Mouse (Mus musculus): Measurements from ENCODE around the gene Pld1.
A peak's percentile ranks its signal among the peaks of the same experiment; 100 is the strongest.

Pld1 gene

DNA sequence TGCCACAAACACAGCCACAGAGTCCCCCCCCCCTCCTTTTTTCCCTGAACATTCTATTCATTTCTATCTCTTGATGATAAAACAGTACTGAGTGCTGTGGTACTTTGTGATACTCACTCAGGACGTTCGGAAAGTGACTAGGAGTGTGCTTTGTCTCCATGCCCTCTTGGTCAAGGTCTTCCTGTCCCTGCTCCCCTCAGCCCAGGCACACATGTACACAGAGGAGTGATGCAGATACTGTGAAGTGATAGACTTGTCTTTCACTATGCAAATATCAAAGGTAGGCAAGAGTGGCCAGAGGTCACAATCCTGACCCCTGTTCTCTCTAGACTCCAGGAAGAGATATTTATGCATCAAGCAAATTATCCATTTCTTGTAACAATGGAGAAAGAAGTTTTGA is 31.2 kb upstream of the Pld1 start:
- TF ChIP-seq NANOG (IDR thresholded peaks at IDR 0.05; ENCODE audit: borderline replicate concordance, low read length) = no peak
- TF ChIP-seq CTCF (conservative IDR thresholded peaks at IDR 0.05; ENCODE audit: low read length) = no peak
- no peak for TF ChIP-seq POU5F1 (IDR thresholded peaks at IDR 0.05; ENCODE audit: borderline replicate concordance, low read length)
- H3K9me3 ChIP-seq (ENCODE audit: low read length) = peaks cover 7% of the 10 kb centered on the region; the same call in 1 of the 2 replicates
- no peak overlapping the region for H3K4me3 ChIP-seq (replicated peaks; ENCODE audit: low read length)
- no peaks in the 10 kb centered on the region for H3K4me1 ChIP-seq (replicated peaks; ENCODE audit: low read depth, low read length)
- 0 out of 2 replicates have a peak, but pooled peaks cover 8% of the 10 kb centered on the region for H3K27me3 ChIP-seq (ENCODE audit: insufficient read depth, low read length)
- H3K36me3 ChIP-seq (ENCODE audit: insufficient read depth, low read length) = no peaks in the 10 kb centered on the region

DNA sequence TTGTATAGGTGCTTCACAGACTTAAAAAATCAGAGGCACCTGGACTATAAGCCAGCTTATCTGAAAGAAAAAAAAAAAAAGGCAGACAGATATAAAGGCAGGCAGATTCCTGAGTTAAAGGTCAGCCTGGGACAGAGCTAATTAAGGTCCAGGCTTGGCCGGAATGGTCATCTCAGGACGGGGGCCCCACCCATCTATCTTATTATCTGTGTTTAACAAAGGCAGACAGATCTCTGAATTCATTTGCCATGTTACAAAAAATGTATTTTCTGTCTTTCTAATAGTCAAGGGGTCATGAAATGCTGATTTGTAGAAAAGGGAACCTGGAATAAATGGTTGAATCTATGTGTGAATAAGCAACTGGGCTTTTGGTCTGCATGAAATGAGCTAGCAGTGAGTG is 30.2 kb upstream of the Pld1 start:
- Histone ChIP-seq H3K27me3 (ENCODE audit: insufficient read depth, low read length) (0 out of 2 replicates have a peak, but pooled peaks cover 2% of the 10 kb centered on the region), H3K36me3 (ENCODE audit: insufficient read depth, low read length) (no peaks in the 10 kb centered on the region), H3K4me3 (replicated peaks; ENCODE audit: low read length) (no peak overlapping the region), H3K9me3 (ENCODE audit: low read length) (peaks cover 7% of the 10 kb centered on the region; the same call in 1 of the 2 replicates), H3K4me1 (replicated peaks; ENCODE audit: low read depth, low read length) (no peaks in the 10 kb centered on the region)
- TF ChIP-seq POU5F1 (IDR thresholded peaks at IDR 0.05; ENCODE audit: borderline replicate concordance, low read length) = no peak

DNA sequence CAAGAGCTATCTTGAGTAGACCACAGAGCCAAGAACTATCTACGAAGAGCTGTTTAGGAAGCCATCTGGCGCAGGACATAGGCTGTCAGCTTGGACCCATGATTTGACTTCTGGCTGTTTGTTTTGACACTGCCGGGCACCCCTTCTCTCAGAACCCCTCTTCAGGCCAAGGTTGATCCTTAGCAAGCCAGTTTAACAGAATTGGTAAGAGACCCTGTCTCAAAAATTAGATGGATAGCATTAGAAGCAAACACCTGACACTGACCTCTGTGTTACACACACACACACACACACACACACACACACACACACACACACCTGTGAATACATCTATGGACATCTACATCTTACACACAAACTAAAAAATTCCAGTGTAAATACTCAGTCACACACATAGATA is 29.5 kb upstream of the Pld1 start:
- Histone ChIP-seq H3K36me3 (ENCODE audit: insufficient read depth, low read length) (no peaks in the 10 kb centered on the region), H3K4me1 (replicated peaks; ENCODE audit: low read depth, low read length) (no peaks in the 10 kb centered on the region), H3K27me3 (ENCODE audit: insufficient read depth, low read length) (no peaks in the 10 kb centered on the region), H3K4me3 (replicated peaks; ENCODE audit: low read length) (no peak overlapping the region), H3K9me3 (ENCODE audit: low read length) (peaks cover 7% of the 10 kb centered on the region; the same call in 1 of the 2 replicates)
- TF ChIP-seq NANOG (IDR thresholded peaks at IDR 0.05; ENCODE audit: borderline replicate concordance, low read length) = no peak
- TF ChIP-seq CTCF (conservative IDR thresholded peaks at IDR 0.05; ENCODE audit: low read length) = no peak
- no peak for TF ChIP-seq POU5F1 (IDR thresholded peaks at IDR 0.05; ENCODE audit: borderline replicate concordance, low read length)

DNA sequence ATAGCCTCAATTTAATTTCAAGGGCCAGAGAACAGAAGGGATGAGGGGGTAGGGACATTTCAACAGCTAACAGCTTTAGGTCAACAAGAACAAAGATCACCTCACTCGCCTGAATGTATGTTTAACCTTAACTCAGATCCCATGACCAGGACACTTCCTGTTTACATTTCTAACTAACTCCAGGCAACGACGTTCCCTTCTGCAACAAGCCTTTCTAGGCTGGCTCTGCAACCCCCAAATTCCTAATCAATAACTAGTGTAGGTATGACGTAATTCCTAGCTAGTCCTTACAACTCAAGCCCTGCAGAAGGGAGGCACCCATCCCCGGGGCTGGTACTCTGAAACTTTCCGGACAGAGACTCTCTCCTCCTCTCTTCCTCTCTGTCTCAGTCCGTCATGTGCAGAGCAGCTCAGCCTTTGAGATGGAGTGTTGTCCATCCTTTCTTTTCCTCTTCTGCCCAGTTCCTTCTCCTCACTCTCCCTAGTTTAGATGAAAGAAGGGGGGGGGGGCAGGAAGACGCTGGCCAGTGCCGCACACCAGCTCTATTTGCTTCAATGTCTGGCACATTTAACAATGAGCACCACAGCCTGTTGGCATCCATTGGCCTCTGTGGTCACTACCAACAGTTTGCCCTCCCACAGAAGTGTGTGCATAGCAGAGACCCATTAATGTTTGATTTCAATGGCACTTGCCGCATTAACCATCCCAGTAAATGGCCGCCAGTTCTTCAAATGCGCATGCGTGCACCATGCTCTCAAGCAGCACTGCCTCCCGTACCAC is 19.6 kb upstream of the Pld1 start:
- H3K4me3 ChIP-seq (replicated peaks; ENCODE audit: low read length) = no peak overlapping the region
- H3K36me3 ChIP-seq (ENCODE audit: insufficient read depth, low read length) = no peaks in the 10 kb centered on the region
- H3K9me3 ChIP-seq (ENCODE audit: low read length) = peaks cover 36% of the 10 kb centered on the region
- no peaks in the 10 kb centered on the region for H3K4me1 ChIP-seq (replicated peaks; ENCODE audit: low read depth, low read length)
- TF ChIP-seq CTCF (conservative IDR thresholded peaks at IDR 0.05; ENCODE audit: low read length) (no peak), POU5F1 (IDR thresholded peaks at IDR 0.05; ENCODE audit: borderline replicate concordance, low read length) (peak; percentile 48; the same call in 1 of the 2 replicates)
- H3K27me3 ChIP-seq (ENCODE audit: insufficient read depth, low read length) = no peaks in the 10 kb centered on the region

DNA sequence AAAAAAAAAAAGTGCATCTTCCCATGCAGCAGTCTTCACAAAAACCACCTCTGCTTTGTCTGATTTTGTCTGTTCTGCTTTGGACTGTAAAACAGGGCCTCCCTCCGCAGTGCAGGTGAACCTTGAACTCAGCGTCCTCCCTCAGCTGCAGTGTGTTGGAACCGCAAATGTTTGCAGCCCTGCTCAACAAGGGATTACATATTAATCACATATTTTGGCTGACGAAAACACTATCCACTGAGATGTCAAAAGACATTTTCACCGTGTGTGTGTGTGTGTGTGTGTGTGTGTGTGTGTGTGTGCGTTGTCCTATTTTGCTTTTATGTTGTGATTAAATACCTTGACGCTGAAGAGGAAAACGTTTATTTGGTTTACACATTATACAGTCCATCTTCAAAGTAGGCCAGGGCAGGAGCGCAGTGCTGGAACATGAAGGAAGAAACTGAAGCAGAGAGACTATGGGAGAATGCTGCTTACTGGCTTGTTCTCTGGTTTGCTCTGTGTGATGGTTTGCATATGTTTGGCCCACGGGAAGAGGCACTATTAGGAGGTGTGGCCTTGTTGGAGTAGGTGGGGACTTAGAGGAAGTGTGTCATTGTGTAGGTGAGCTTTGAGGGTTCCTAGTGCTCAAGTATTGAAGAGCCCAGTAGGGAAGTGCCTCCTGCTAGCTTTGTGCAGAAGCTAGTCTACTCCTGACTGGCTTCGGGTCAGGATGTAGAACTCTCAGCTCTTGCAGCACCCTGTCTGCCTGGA is 17.1 kb upstream of the Pld1 start:
- Histone ChIP-seq H3K27me3 (ENCODE audit: insufficient read depth, low read length) (no peaks in the 10 kb centered on the region), H3K9me3 (ENCODE audit: low read length) (peaks cover 36% of the 10 kb centered on the region), H3K36me3 (ENCODE audit: insufficient read depth, low read length) (no peaks in the 10 kb centered on the region), H3K4me1 (replicated peaks; ENCODE audit: low read depth, low read length) (no peaks in the 10 kb centered on the region), H3K4me3 (replicated peaks; ENCODE audit: low read length) (no peak overlapping the region)
- TF ChIP-seq POU5F1 (IDR thresholded peaks at IDR 0.05; ENCODE audit: borderline replicate concordance, low read length) (no peak), CTCF (conservative IDR thresholded peaks at IDR 0.05; ENCODE audit: low read length) (no peak), NANOG (IDR thresholded peaks at IDR 0.05; ENCODE audit: borderline replicate concordance, low read length) (no peak)

DNA sequence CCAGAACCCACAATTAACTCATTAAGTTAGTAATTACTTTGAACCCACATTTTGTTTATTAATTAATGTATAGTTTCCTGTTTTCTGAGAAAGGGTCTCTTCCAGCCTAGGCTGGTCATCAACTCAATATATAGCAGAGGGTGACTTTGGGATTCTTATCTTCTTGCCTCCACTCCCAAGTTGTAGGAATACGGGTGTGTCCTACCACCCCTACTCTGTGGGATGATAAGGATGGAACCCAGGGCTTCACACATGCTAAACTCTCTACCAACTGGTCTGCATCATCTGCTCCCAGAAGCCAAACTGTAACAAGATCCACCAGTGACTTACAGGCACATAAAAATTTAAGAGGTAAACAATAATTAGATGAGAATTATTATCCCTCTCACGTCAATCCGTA is 14.5 kb upstream of the Pld1 start:
- Histone ChIP-seq H3K4me3 (replicated peaks; ENCODE audit: low read length) (no peak overlapping the region), H3K27me3 (ENCODE audit: insufficient read depth, low read length) (no peaks in the 10 kb centered on the region), H3K9me3 (ENCODE audit: low read length) (peaks cover 21% of the 10 kb centered on the region), H3K36me3 (ENCODE audit: insufficient read depth, low read length) (no peaks in the 10 kb centered on the region), H3K4me1 (replicated peaks; ENCODE audit: low read depth, low read length) (no peaks in the 10 kb centered on the region)
- TF ChIP-seq CTCF (conservative IDR thresholded peaks at IDR 0.05; ENCODE audit: low read length) = no peak
- TF ChIP-seq NANOG (IDR thresholded peaks at IDR 0.05; ENCODE audit: borderline replicate concordance, low read length) = no peak
- TF ChIP-seq POU5F1 (IDR thresholded peaks at IDR 0.05; ENCODE audit: borderline replicate concordance, low read length) = no peak

DNA sequence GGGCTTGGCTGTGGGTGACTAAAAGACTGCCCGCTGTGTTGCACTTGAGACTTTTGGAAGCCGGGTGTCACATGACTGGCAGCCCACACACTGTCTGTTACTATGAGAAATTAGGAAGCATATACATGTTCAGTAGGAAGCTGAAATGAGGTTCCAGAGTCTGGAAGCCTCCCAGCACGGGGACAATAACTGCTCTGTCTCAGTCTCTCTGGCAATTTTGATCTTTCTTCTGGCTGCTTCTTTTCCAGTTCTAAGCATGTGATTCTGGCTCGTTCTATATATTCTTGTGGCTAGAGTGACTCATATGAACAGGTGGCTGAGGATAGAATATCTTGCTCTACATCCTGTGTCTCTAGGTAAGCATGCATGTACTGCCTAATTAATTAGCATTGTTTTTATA is 9.3 kb upstream of the Pld1 start:
- Histone ChIP-seq H3K4me3 (replicated peaks; ENCODE audit: low read length) (no peak overlapping the region), H3K4me1 (replicated peaks; ENCODE audit: low read depth, low read length) (peaks cover 6% of the 10 kb centered on the region), H3K9me3 (ENCODE audit: low read length) (no peaks in the 10 kb centered on the region), H3K27me3 (ENCODE audit: insufficient read depth, low read length) (no peaks in the 10 kb centered on the region), H3K36me3 (ENCODE audit: insufficient read depth, low read length) (no peaks in the 10 kb centered on the region)
- TF ChIP-seq POU5F1 (IDR thresholded peaks at IDR 0.05; ENCODE audit: borderline replicate concordance, low read length) (no peak), CTCF (conservative IDR thresholded peaks at IDR 0.05; ENCODE audit: low read length) (no peak)

DNA sequence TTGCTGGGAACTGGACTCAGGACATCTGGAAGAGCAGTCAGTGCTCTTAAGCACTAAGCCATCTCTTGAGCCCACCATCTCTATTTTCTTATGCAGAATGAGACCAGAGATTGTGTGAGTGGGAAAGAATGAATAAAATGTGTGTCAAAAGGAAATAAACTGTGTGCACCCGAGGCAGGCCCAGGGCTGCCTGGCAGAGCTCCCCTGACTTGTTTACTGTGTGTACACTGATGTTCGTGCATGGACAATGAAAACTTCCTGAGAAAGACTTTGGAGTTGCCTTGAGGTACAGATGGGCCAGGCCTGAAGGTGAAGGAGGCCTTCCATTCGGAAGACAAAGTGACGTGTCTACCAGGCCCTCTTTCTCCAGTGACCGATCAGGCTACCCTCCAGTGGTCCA is 6.1 kb upstream of the Pld1 start:
- no peak overlapping the region for H3K4me3 ChIP-seq (replicated peaks; ENCODE audit: low read length)
- no peaks in the 10 kb centered on the region for H3K36me3 ChIP-seq (ENCODE audit: insufficient read depth, low read length)
- TF ChIP-seq CTCF (conservative IDR thresholded peaks at IDR 0.05; ENCODE audit: low read length) = no peak
- H3K4me1 ChIP-seq (replicated peaks; ENCODE audit: low read depth, low read length) = peaks cover 27% of the 10 kb centered on the region
- H3K9me3 ChIP-seq (ENCODE audit: low read length) = no peaks in the 10 kb centered on the region
- H3K27me3 ChIP-seq (ENCODE audit: insufficient read depth, low read length) = no peaks in the 10 kb centered on the region
